Mouse (Mus musculus): ENCODE results near the gene Tigit.

Gene Tigit

GRCm38 (mm10) chr16:43616348-43616747 lies 47.6 kb downstream of the Tigit start:
- no peak for DNase-seq

- DNase-seq = no peak
Measured at GRCm38 (mm10) chr16:43610375-43610774, 53.6 kb downstream of the Tigit start.

- no peak for DNase-seq
Measured at GRCm38 (mm10) chr16:43608066-43608465, 55.9 kb downstream of the Tigit start.

- no peak for DNase-seq
Measured at GRCm38 (mm10) chr16:43607086-43607485, 56.9 kb downstream of the Tigit start.

GRCm38 (mm10) chr16:43604399-43605013 lies 59.4 kb downstream of the Tigit start:
- DNase-seq = no peak

GRCm38 (mm10) chr16:43603591-43604141 lies 60.3 kb downstream of the Tigit start:
- DNase-seq = no peak

- DNase-seq = no peak
Measured at GRCm38 (mm10) chr16:43602573-43602972, 61.4 kb downstream of the Tigit start.

GRCm38 (mm10) chr16:43599707-43600106 lies 64.2 kb downstream of the Tigit start:
- DNase-seq = no peak
